Mouse (Mus musculus): ENCODE data around the gene Hnrnpf.

Hnrnpf gene

GRCm38 (mm10) chr6:117920659-117921640 is 20.8 kb downstream of the Hnrnpf start:
- DNase-seq (ENCODE audit: low spot score in 2 of 2) = peak in 1 of 2 experiments; percentile 58

GRCm38 (mm10) chr6:117922041-117922440 is 21.9 kb downstream of the Hnrnpf start:
- DNase-seq (ENCODE audit: low spot score in 2 of 2) = no peak

- DNase-seq (ENCODE audit: low spot score in 2 of 2) = no peak
Measured at GRCm38 (mm10) chr6:117926871-117927491, 26.9 kb downstream of the Hnrnpf start.

GRCm38 (mm10) chr6:117927955-117928354 is 27.8 kb downstream of the Hnrnpf start:
- no peak for DNase-seq (ENCODE audit: low spot score in 2 of 2)

- no peak for DNase-seq (ENCODE audit: low spot score in 2 of 2)
Measured at GRCm38 (mm10) chr6:117928746-117929145, 28.6 kb downstream of the Hnrnpf start.

- no peak for DNase-seq (ENCODE audit: low spot score in 2 of 2)
Measured at GRCm38 (mm10) chr6:117929945-117930655, 30.0 kb downstream of the Hnrnpf start.

- peak in 1 of 2 experiments; percentile 43 for DNase-seq (ENCODE audit: low spot score in 2 of 2)
Measured at GRCm38 (mm10) chr6:117932325-117933051, 32.4 kb downstream of the Hnrnpf start.

GRCm38 (mm10) chr6:117934301-117934700 is 34.2 kb downstream of the Hnrnpf start:
- DNase-seq (ENCODE audit: low spot score in 2 of 2) = no peak

GRCm38 (mm10) chr6:117935681-117936612 is 35.8 kb downstream of the Hnrnpf start:
- no peak for DNase-seq (ENCODE audit: low spot score in 2 of 2)

GRCm38 (mm10) chr6:117937222-117937932 is 37.3 kb downstream of the Hnrnpf start, which contains the start of gene Fxyd4:
Gene Fxyd4, minus strand, starts transcription at chr6:117937692.
- peak in 1 of 2 experiments; percentile 25 for DNase-seq (ENCODE audit: low spot score in 2 of 2)

GRCm38 (mm10) chr6:117938951-117939350 is 38.8 kb downstream of the Hnrnpf start:
- no peak for DNase-seq (ENCODE audit: low spot score in 2 of 2)

- no peak for DNase-seq (ENCODE audit: low spot score in 2 of 2)
Measured at GRCm38 (mm10) chr6:117942769-117943168, 42.6 kb downstream of the Hnrnpf start.

GRCm38 (mm10) chr6:117943899-117944298 is 43.8 kb downstream of the Hnrnpf start:
- no peak for DNase-seq (ENCODE audit: low spot score in 2 of 2)

- DNase-seq (ENCODE audit: low spot score in 2 of 2) = peak in 1 of 2 experiments; percentile 36
Measured at GRCm38 (mm10) chr6:117952330-117952729, 52.2 kb downstream of the Hnrnpf start.

- DNase-seq (ENCODE audit: low spot score in 2 of 2) = no peak
Measured at GRCm38 (mm10) chr6:117956161-117956560, 56.0 kb downstream of the Hnrnpf start.

GRCm38 (mm10) chr6:117956851-117957501 is 56.9 kb downstream of the Hnrnpf start:
- DNase-seq (ENCODE audit: low spot score in 2 of 2) = no peak

- DNase-seq (ENCODE audit: low spot score in 2 of 2) = no peak
Measured at GRCm38 (mm10) chr6:117963201-117963600, 63.1 kb downstream of the Hnrnpf start.

GRCm38 (mm10) chr6:117966729-117967128 is 66.6 kb downstream of the Hnrnpf start:
- DNase-seq (ENCODE audit: low spot score in 2 of 2) = no peak
